In genomic region chr9:44300001-44300400, GRCm38 (mm10) we compare ENCODE assay signal across 1 mouse cellular context.
TF ChIP-seq lines count a peak whose summit lies in the region.

No protein-coding gene starts in this region.

TF ChIP-seq in MEL, 35 proteins besides CTCF, POLR2A, EP300 and RAD21:
- TF ChIP-seq ZNF384 (IDR thresholded peaks at IDR 0.05; ENCODE audit: low read depth, low read length) = peak; percentile 83
